Mouse (Mus musculus) spleen, adult 2 months (tissue): ENCODE data around the gene Pigb. TPM values are rescaled to one million over a fixed set of nuclear protein-coding genes. Genes with fewer than 3 reads are reported as not detected.
A peak's percentile ranks its signal among the peaks of the same experiment; 100 is the strongest.

Source experiments
- DNase-seq, 2 experiments: peaks; one replicate each; pipeline versions ENCODE4 v3.0.0 to v3.0.0-alpha.2; 2012 to 2021; ENCODE audit warnings: low spot score in 2 of 2, low read depth in 1 of 2
- H3K27ac ChIP-seq: fragments of 200-500 bp; 2 replicates; pipeline ENCODE4 v1.5.1; 2012; ENCODE audit warnings: low read length, inconsistent platforms; ENCODE audit not compliant: insufficient read depth
- H3K27me3 ChIP-seq: fragments of 200-500 bp; 2 replicates; pipeline ENCODE4 v1.6.1; 2012; ENCODE audit warnings: mild to moderate bottlenecking, moderate library complexity, low read length, inconsistent platforms; ENCODE audit not compliant: control insufficient read depth, insufficient read depth
- H3K36me3 ChIP-seq: fragments of 200-500 bp; 2 replicates; pipeline ENCODE4 v1.6.1; 2012; ENCODE audit warnings: mild to moderate bottlenecking, low read length, inconsistent platforms; ENCODE audit not compliant: control insufficient read depth, insufficient read depth
- H3K4me1 ChIP-seq: fragments of 200-500 bp; 2 replicates; pipeline ENCODE4 v1.6.1; 2011; ENCODE audit warnings: inconsistent platforms; ENCODE audit not compliant: control insufficient read depth, insufficient read depth, insufficient read length
- H3K4me3 ChIP-seq: fragments of 200-500 bp; 2 replicates; pipeline ENCODE4 v1.5.1; 2011; ENCODE audit warnings: mild to moderate bottlenecking, inconsistent platforms; ENCODE audit not compliant: insufficient read depth, insufficient read length; ENCODE audit errors: extremely low read depth
- CTCF ChIP-seq: fragments of 200-500 bp; IDR thresholded peaks from 2 replicates; pipeline ENCODE4 v1.5.1; 2011; ENCODE audit warnings: mild to moderate bottlenecking, inconsistent platforms; ENCODE audit not compliant: insufficient read depth, insufficient read length, insufficient replicate concordance; ENCODE audit errors: extremely low read depth
- POLR2A ChIP-seq: fragments of 200-500 bp; IDR thresholded peaks from 2 replicates; pipeline ENCODE4 v1.6.1; 2011; ENCODE audit warnings: low read depth, low read length, inconsistent platforms
- WGBS: fragments of 180-500 bp; shearing (Covaris S2); methylation state at CpG from one replicate; pipeline ENCODE4 v1.1.7; 2018; 5-methylcytosine and 5-hydroxymethylcytosine counted together
- polyA plus RNA-seq: library from polyadenylated mRNA; depleted of rRNA; stranded (reverse); fragments of >200 nt; gene quantifications from 2 replicates; pipeline ENCODE4 v1.2.3, GENCODE M21; 2012

Gene Pigb
- polyA plus RNA-seq, 1 experiment = 6.8 TPM

GRCm38 (mm10) chr9:73048927-73049326 lies 8.7 kb upstream of the Pigb start:
- TF ChIP-seq CTCF (no peak), POLR2A (no peak)
- Histone ChIP-seq H3K27me3 (no peaks in the 10 kb centered on the region), H3K27ac (no peak overlapping the region), H3K4me1 (peaks cover 6% of the 10 kb centered on the region; the same call in 1 of the 2 replicates), H3K36me3 (no peaks in the 10 kb centered on the region; the same call in 1 of the 2 replicates), H3K4me3 (no peak overlapping the region)
- WGBS = 55% methylated on average over 4 of the region's 4 CpGs
- no peak for DNase-seq

- H3K36me3 ChIP-seq = no peaks in the 10 kb centered on the region
- H3K27ac ChIP-seq = no peak overlapping the region
- H3K4me3 ChIP-seq = no peak overlapping the region
- peaks cover 6% of the 10 kb centered on the region; the same call in 1 of the 2 replicates for H3K4me1 ChIP-seq
- TF ChIP-seq CTCF (no peak), POLR2A (no peak)
- DNase-seq = no peak
- 82% methylated on average over 2 of the region's 2 CpGs for WGBS
- H3K27me3 ChIP-seq = no peaks in the 10 kb centered on the region
Measured at GRCm38 (mm10) chr9:73047906-73048305, 7.7 kb upstream of the Pigb start.

- Histone ChIP-seq H3K4me3 (peak overlapping the region; percentile 77), H3K4me1 (peaks cover 6% of the 10 kb centered on the region; the same call in 1 of the 2 replicates), H3K36me3 (no peaks in the 10 kb centered on the region), H3K27ac (peak overlapping the region; percentile 70; the same call in 1 of the 2 replicates), H3K27me3 (no peaks in the 10 kb centered on the region)
- WGBS = 29% methylated on average over 10 of the region's 10 CpGs
- TF ChIP-seq POLR2A = no peak
- no peak for TF ChIP-seq CTCF
- no peak for DNase-seq
Measured at GRCm38 (mm10) chr9:73045711-73046110, 5.5 kb upstream of the Pigb start.

GRCm38 (mm10) chr9:73045204-73045603 lies 5.0 kb upstream of the Pigb start:
- peak overlapping the region; percentile 70 for H3K27ac ChIP-seq
- no peak for DNase-seq
- TF ChIP-seq POLR2A (no peak), CTCF (no peak)

GRCm38 (mm10) chr9:73044146-73045079 lies 4.2 kb upstream of the Pigb start, which contains the start of gene Rab27a:
TSS of gene Rab27a (plus strand) at chr9:73044854.
- TF ChIP-seq POLR2A (no peak), CTCF (peak; percentile 92; the same call in 1 of the 2 replicates)
- H3K4me1 ChIP-seq = peaks cover 8% of the 10 kb centered on the region; the same call in 1 of the 2 replicates
- peak within 1 kb of the TSS; percentile 70 for H3K27ac ChIP-seq
- no peaks in the 10 kb centered on the region for H3K36me3 ChIP-seq
- 2% methylated on average over 41 of the region's 41 CpGs for WGBS
- peak; percentile 71 to 87 for DNase-seq
- H3K4me3 ChIP-seq = peak within 1 kb of the TSS; percentile 77
- no peaks in the 10 kb centered on the region for H3K27me3 ChIP-seq

More at GRCm38 (mm10) chr9:73045204-73045603, 5.0 kb upstream of the Pigb start:
- H3K27me3 ChIP-seq = no peaks in the 10 kb centered on the region
- H3K4me1 ChIP-seq = peaks cover 8% of the 10 kb centered on the region; the same call in 1 of the 2 replicates
- WGBS = 5% methylated on average over 7 of the region's 7 CpGs
- H3K4me3 ChIP-seq = peak overlapping the region; percentile 77
- H3K36me3 ChIP-seq = no peaks in the 10 kb centered on the region

GRCm38 (mm10) chr9:73039222-73039945 lies 794 bp downstream of the Pigb start:
- under 1% methylated on average over 49 of the region's 49 CpGs for WGBS
- peaks cover 3% of the 10 kb centered on the region; the same call in 1 of the 2 replicates for H3K4me1 ChIP-seq
- TF ChIP-seq CTCF (no peak), POLR2A (peak; percentile 34)
- H3K36me3 ChIP-seq = no peaks in the 10 kb centered on the region
- peak overlapping the region; percentile 73 for H3K27ac ChIP-seq
- H3K4me3 ChIP-seq = peak overlapping the region; percentile 94
- H3K27me3 ChIP-seq = no peaks in the 10 kb centered on the region
- peak; percentile 69 to 94 for DNase-seq
